Mouse (Mus musculus) adrenal gland, adult (tissue): ENCODE results near the gene Gm20388.
A peak's percentile ranks its signal among the peaks of the same experiment; 100 is the strongest.

ENCODE experiments used
- DNase-seq, 2 experiments: peaks; one replicate each; pipeline ENCODE4 v3.0.0; 2022 to 2023; ENCODE audit warnings: low spot score in 1 of 2; ENCODE audit not compliant: inconsistent age in 2 of 2

Gene Gm20388

GRCm38 (mm10) chr8:123854733-123855475, 3944.3 kb downstream of the Gm20388 start:
- no peak for DNase-seq

DNA sequence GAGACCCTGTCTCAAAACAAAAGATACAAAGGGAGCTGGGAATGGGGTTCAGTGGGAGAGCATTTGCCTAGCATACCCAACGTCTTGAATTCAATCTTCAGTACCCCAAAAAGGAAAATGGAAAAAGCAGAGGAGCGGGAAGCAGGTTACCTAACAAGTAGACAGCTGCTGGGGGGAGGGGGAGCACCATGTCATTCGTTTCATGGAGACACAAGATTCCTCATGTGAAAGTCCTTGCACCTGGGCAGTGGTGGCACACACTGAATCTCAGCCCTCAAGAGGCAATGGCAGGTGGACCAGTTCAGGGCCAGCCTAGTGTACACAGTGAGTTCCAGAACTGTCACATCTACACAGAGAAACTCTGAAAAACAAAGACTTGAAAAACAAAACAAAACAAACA, 3946.7 kb downstream of the Gm20388 start:
- DNase-seq, result no peak

DNA sequence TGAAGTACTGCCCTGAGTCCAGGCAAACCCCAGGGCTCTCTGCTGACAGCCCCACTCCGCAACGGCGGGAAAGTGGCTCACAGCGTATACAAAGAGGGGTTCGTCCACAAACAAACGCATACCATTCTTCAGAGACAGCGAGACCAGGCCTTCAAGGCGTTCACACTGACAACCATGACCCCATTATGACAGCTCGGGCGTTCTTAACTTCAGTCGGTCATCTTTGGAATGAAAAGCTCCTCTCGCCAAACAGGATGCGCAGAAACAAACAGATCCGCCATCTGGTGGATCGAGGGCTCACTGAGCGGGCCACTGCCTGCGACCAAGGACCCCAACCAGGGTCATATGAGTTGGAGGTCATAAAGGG, 3947.9 kb downstream of the Gm20388 start:
- no peak for DNase-seq

- DNase-seq, result peak; percentile 93 to 97
Observed at GRCm38 (mm10) chr8:123858941-123859647, 3948.5 kb downstream of the Gm20388 start.

GRCm38 (mm10) chr8:123859648-123860259, 3949.1 kb downstream of the Gm20388 start, which contains the start of gene Ccsap:
Gene Ccsap (minus strand): TSS chr8:123860209.
- DNase-seq, result peak; percentile 60 to 81

DNA sequence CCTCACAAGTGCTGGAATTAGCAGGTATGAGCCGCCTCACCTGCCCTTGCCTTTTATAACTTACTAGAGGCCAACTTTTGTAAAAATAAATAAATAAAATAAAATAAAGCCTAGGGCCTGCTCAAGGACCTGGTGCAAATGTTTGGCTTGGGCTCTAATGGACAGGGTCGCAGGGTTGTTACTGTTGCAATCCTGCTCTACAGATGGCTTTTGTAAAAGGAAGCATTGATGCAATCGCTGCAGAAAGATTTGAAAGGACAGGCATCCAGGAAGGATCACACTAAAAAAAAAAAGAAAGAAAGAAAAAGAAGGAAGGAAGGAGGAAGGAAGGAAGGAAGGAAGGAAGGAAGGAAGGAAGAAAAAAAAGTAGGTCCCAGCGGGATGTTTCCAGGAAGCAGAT, 3949.7 kb downstream of the Gm20388 start:
- no peak for DNase-seq

DNA sequence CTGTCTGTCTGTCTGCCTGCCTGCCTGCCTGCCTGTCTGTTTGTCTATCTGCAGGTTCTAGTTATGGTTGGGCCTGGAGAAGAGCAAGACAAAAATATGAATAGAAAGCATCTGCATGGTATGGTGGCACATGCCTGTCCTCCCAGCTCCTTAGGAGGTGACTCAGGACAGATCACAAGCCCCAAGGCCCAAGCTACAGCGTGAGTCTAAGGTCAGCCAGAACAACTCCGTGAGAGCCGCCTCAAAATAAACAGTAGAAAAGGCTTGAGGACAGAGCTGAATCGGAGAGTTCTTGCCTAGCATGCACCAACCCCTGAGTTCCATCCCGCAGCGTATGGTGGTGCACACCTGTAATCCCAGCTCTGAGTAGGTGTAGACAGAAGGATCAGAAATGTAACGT, 3955.1 kb downstream of the Gm20388 start:
- peak; percentile 33 to 58 for DNase-seq

- DNase-seq, result peak; percentile 24 to 60
Observed at GRCm38 (mm10) chr8:123866971-123867370, 3956.3 kb downstream of the Gm20388 start.

- DNase-seq, result no peak
Observed at GRCm38 (mm10) chr8:123872048-123872447, 3961.4 kb downstream of the Gm20388 start.

DNA sequence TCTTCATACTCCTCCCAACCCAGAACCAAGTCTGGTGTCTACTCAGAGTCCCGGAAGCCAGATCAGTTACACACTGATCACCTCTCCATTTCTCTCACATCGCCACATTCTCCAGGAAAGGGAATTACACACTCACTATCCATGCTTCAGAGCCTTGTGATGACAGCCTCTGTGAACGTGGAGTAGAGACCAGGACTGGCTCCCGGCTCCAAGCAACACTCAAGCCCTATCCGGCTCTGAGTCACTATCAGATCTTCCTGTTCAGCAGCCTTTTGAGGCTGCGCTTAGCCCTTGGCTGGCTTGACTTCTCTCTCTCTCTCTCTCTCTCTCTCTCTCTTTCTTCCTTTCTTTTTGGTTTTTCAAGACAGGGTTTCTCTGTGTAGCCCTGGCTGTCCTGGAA, 3962.7 kb downstream of the Gm20388 start:
- DNase-seq, result no peak

GRCm38 (mm10) chr8:123874324-123874723, 3963.7 kb downstream of the Gm20388 start:
- no peak for DNase-seq

DNA sequence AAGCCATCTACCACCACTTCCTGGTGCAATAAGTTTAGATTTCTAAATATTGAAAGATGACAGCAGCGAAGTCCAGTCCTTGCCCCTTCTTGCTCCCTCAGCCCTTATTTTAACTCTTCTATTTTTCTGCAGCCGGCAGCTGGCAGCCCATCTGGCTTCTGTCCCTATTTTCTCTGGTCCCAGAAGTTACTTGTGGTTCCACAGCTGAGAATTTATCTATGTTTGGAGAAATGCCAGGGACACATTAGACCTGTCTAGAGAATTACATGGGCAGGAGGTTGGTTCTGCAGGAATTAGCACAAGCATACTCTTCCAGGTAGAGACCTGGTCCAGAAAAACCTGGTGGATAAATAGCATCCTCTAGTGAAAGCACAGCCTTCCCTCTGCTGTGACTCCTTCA, 3967.2 kb downstream of the Gm20388 start:
- no peak for DNase-seq

- no peak for DNase-seq
Observed at GRCm38 (mm10) chr8:123880271-123880670, 3969.6 kb downstream of the Gm20388 start.

DNA sequence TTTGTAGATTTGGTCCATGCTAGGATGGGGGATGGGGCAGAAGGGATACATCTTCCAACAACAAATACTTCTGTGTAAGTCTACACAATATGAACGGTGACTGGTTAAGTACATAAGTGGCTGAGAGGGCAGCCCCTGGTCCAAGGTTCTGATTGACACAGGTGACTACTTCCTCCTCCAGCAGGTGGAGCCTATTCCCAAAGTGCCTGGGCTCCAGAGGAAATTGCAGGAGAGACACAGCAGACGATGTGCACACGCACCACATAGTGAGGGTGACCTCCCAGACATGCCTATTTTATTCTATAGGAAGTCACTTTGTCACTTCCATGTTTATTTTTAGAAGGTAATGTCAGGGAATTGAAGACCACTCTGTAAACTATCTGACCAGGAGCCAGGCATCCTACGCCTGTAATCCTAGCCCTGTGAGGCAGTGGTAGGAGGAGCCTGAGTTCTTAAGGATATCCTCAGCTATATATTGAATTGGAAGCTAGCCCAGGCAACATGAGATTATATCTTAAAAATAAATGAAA, 3970.2 kb downstream of the Gm20388 start:
- DNase-seq, result no peak

DNA sequence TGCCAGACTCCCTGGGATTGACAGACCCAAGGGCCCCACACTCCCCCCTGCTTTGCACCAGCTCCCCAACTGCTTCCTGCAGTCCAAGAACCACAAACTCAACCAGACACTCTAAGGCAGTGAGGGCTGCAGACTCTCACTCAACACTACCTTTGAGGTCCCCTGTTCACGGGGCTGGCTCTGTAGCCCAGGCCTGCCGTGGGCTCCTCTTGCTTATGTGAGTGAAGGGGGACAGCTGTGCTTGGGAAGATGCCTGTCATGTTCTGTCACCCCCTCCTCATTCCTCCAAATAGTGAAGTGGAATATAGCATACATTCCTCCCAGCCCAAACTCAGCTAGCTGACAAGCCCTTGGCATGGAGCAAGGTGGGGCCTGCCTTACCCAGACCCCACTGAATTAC, 3971.8 kb downstream of the Gm20388 start:
- no peak for DNase-seq

DNA sequence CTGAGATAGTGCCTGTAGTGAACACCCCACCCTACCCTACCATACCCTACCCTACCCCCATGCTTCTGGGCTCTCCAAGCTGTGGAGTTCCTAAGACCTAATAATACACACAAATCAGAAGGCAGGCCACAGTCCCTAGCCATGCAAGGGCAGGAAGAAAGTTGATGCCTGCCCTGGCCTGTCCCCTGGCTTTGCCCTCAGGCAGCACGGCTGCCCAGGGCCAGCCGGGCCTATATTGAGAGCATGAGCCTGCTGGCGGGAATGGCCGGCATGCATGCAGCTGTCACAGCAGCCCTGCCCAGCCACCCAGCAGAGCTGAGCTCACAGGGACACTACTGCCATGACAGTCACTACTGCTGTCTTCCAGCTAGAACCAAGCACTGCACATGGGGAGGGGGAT, 3972.5 kb downstream of the Gm20388 start:
- no peak for DNase-seq

DNA sequence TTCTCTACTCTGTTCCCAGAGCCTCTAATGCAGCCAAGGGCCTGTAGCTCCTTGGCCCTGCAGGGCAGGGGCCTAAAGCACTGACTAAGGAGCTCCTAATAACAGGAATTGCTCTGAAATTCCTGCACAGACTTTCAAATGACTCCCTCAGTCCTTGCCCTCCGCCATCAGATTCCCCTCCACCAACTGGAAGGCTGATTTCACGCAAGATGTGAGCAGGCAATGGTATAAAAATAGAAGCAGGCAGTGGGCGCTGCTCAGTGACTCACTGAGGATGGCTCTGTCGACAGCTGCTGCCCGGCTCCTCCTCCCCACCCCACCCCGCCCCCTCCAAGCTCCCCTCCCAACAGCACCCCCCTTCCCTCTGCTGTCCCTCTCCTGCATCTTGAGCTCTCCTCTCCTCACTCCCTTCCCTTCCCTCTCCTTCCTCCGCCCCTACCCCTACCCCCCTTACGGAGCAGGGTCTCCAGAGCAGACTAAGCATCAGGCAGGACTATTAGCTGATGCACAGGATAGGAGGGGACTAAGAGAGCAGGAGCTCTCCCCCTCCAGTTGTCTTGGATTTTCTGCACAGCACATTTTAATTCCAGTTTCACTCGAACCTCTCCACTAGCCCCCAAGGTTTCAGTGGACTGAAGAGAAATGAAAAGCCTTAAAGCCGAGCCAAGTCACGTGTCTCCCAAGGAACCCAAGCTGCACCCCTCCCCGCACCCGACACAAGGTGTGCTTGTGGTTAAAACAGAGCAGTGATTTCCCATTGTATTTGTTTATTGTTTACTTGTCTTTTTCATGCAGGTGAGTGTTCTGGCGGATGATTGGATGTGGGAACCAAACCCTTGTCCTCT, 3974.3 kb downstream of the Gm20388 start:
- peak; percentile 17 to 42 for DNase-seq

- no peak for DNase-seq
Observed at GRCm38 (mm10) chr8:123887163-123887562, 3976.5 kb downstream of the Gm20388 start.

GRCm38 (mm10) chr8:123887956-123888355, 3977.3 kb downstream of the Gm20388 start:
- DNase-seq, result no peak

DNA sequence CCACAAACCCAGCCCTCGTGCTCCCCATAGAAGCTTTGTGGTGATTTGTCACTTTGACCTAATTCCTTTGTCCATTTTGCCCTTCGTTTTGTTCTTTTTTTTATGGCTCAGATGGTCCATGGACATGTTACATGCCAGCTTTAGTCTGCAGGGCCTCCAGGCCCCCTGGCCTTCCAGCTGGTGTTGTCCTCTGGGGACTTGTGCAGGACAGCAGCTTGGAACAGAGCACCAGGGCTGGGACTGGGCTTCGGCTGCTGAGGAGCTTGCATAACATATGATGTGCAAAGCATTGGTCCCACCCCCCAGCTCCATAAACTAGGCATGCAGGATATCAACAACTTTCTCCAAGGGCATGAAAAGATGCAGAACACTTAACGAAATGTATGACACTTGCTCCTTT, 3979.2 kb downstream of the Gm20388 start:
- DNase-seq, result no peak

DNA sequence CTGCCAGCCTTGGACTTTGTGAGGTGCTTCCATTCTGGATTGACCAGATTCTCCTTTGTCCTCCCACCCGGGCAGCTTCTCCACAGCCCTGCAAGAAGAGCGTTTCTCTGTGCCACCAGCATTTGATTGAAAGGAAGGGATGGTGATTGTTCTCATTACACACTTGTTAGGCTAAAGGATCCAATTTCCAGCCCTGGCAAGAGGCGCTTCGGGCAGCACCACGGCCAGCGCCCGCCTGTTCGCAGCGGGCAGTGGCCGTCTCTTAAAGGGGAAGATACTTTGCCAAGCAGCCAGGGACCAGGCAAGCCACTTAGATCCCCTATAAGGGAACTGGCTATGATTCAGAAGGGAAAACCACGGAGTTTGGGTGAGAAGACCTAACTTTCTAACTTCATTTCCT, 3980.6 kb downstream of the Gm20388 start:
- peak; percentile 47 to 80 for DNase-seq
